Mouse (Mus musculus): ENCODE measurements at regions not wholly inside any gene's neighbourhood (a gene's known extent, or its start where the extent isn't known, plus 50 kb on each side); places are given as distances from the start of the nearest gene placed in this dataset.

GRCm38 (mm10) chr15:74369461-74369860, 266.7 kb downstream of the Mroh4 start:
- no peaks in the 10 kb centered on the region for H3K36me3 ChIP-seq (ENCODE audit: control insufficient read depth, insufficient read depth, low read length)
- no peaks in the 10 kb centered on the region for H3K27me3 ChIP-seq (ENCODE audit: control insufficient read depth, insufficient read depth, low read length)
- no peak overlapping the region for H3K4me3 ChIP-seq (ENCODE audit: low read depth, low read length)
- TF ChIP-seq POLR2A (IDR thresholded peaks at IDR 0.05; ENCODE audit: low read depth, low read length) = no peak
- no peak for TF ChIP-seq CTCF (IDR thresholded peaks at IDR 0.05; ENCODE audit: extremely low read depth, insufficient read length, insufficient replicate concordance, low read depth, low read length)
- 82% methylated on average over 3 of the region's 3 CpGs for WGBS
- H3K27ac ChIP-seq (ENCODE audit: insufficient read depth, low read depth, low read length) = no peak overlapping the region
- H3K4me1 ChIP-seq (ENCODE audit: control insufficient read depth, insufficient read depth, insufficient read length, low read length) = no peaks in the 10 kb centered on the region

GRCm38 (mm10) chr15:74347911-74348310, 288.2 kb downstream of the Mroh4 start:
- Histone ChIP-seq H3K27me3 (ENCODE audit: control insufficient read depth, insufficient read depth, low read length) (no peaks in the 10 kb centered on the region), H3K27ac (ENCODE audit: insufficient read depth, low read depth, low read length) (no peak overlapping the region), H3K4me1 (ENCODE audit: control insufficient read depth, insufficient read depth, insufficient read length, low read length) (no peaks in the 10 kb centered on the region), H3K36me3 (ENCODE audit: control insufficient read depth, insufficient read depth, low read length) (no peaks in the 10 kb centered on the region), H3K4me3 (ENCODE audit: low read depth, low read length) (no peak overlapping the region)
- WGBS = 18% methylated on average over 4 of the region's 4 CpGs
- TF ChIP-seq CTCF (IDR thresholded peaks at IDR 0.05; ENCODE audit: extremely low read depth, insufficient read length, insufficient replicate concordance, low read depth, low read length) (no peak), POLR2A (IDR thresholded peaks at IDR 0.05; ENCODE audit: low read depth, low read length) (no peak)

GRCm38 (mm10) chr15:74343591-74343990, 292.6 kb downstream of the Mroh4 start:
- WGBS = 66% methylated on average over 6 of the region's 6 CpGs
- no peak overlapping the region for H3K27ac ChIP-seq (ENCODE audit: insufficient read depth, low read depth, low read length)
- no peaks in the 10 kb centered on the region for H3K4me1 ChIP-seq (ENCODE audit: control insufficient read depth, insufficient read depth, insufficient read length, low read length)
- TF ChIP-seq CTCF (IDR thresholded peaks at IDR 0.05; ENCODE audit: extremely low read depth, insufficient read length, insufficient replicate concordance, low read depth, low read length) = no peak
- TF ChIP-seq POLR2A (IDR thresholded peaks at IDR 0.05; ENCODE audit: low read depth, low read length) = no peak
- H3K36me3 ChIP-seq (ENCODE audit: control insufficient read depth, insufficient read depth, low read length) = no peaks in the 10 kb centered on the region
- H3K27me3 ChIP-seq (ENCODE audit: control insufficient read depth, insufficient read depth, low read length) = no peaks in the 10 kb centered on the region
- no peak overlapping the region for H3K4me3 ChIP-seq (ENCODE audit: low read depth, low read length)

GRCm38 (mm10) chr15:74333846-74334245, 302.3 kb downstream of the Mroh4 start:
- Histone ChIP-seq H3K4me3 (ENCODE audit: low read depth, low read length) (no peak overlapping the region), H3K27ac (ENCODE audit: insufficient read depth, low read depth, low read length) (no peak overlapping the region), H3K36me3 (ENCODE audit: control insufficient read depth, insufficient read depth, low read length) (no peaks in the 10 kb centered on the region), H3K4me1 (ENCODE audit: control insufficient read depth, insufficient read depth, insufficient read length, low read length) (no peaks in the 10 kb centered on the region), H3K27me3 (ENCODE audit: control insufficient read depth, insufficient read depth, low read length) (no peaks in the 10 kb centered on the region)
- TF ChIP-seq POLR2A (IDR thresholded peaks at IDR 0.05; ENCODE audit: low read depth, low read length) = no peak
- no peak for TF ChIP-seq CTCF (IDR thresholded peaks at IDR 0.05; ENCODE audit: extremely low read depth, insufficient read length, insufficient replicate concordance, low read depth, low read length)

GRCm38 (mm10) chr15:74330131-74330530, 306.0 kb downstream of the Mroh4 start:
- no peaks in the 10 kb centered on the region for H3K27me3 ChIP-seq (ENCODE audit: control insufficient read depth, insufficient read depth, low read length)
- H3K4me3 ChIP-seq (ENCODE audit: low read depth, low read length) = no peak overlapping the region
- TF ChIP-seq CTCF (IDR thresholded peaks at IDR 0.05; ENCODE audit: extremely low read depth, insufficient read length, insufficient replicate concordance, low read depth, low read length) = no peak
- no peak for TF ChIP-seq POLR2A (IDR thresholded peaks at IDR 0.05; ENCODE audit: low read depth, low read length)
- H3K36me3 ChIP-seq (ENCODE audit: control insufficient read depth, insufficient read depth, low read length) = no peaks in the 10 kb centered on the region
- no peaks in the 10 kb centered on the region for H3K4me1 ChIP-seq (ENCODE audit: control insufficient read depth, insufficient read depth, insufficient read length, low read length)
- WGBS = 70% methylated on average over 3 of the region's 3 CpGs
- no peak overlapping the region for H3K27ac ChIP-seq (ENCODE audit: insufficient read depth, low read depth, low read length)

GRCm38 (mm10) chr15:74329221-74329620, 306.9 kb downstream of the Mroh4 start:
- H3K27me3 ChIP-seq (ENCODE audit: control insufficient read depth, insufficient read depth, low read length) = no peaks in the 10 kb centered on the region
- WGBS = 84% methylated on average over 14 of the region's 14 CpGs
- no peak overlapping the region for H3K4me3 ChIP-seq (ENCODE audit: low read depth, low read length)
- H3K27ac ChIP-seq (ENCODE audit: insufficient read depth, low read depth, low read length) = no peak overlapping the region
- no peaks in the 10 kb centered on the region for H3K36me3 ChIP-seq (ENCODE audit: control insufficient read depth, insufficient read depth, low read length)
- TF ChIP-seq POLR2A (IDR thresholded peaks at IDR 0.05; ENCODE audit: low read depth, low read length) (no peak), CTCF (IDR thresholded peaks at IDR 0.05; ENCODE audit: extremely low read depth, insufficient read length, insufficient replicate concordance, low read depth, low read length) (no peak)
- no peaks in the 10 kb centered on the region for H3K4me1 ChIP-seq (ENCODE audit: control insufficient read depth, insufficient read depth, insufficient read length, low read length)

- 43% methylated on average over 5 of the region's 5 CpGs for WGBS
- H3K27ac ChIP-seq (ENCODE audit: insufficient read depth, low read depth, low read length) = no peak overlapping the region
- TF ChIP-seq POLR2A (IDR thresholded peaks at IDR 0.05; ENCODE audit: low read depth, low read length) = no peak
- TF ChIP-seq CTCF (IDR thresholded peaks at IDR 0.05; ENCODE audit: extremely low read depth, insufficient read length, insufficient replicate concordance, low read depth, low read length) = no peak
- H3K27me3 ChIP-seq (ENCODE audit: control insufficient read depth, insufficient read depth, low read length) = no peaks in the 10 kb centered on the region
- no peak overlapping the region for H3K4me3 ChIP-seq (ENCODE audit: low read depth, low read length)
- H3K36me3 ChIP-seq (ENCODE audit: control insufficient read depth, insufficient read depth, low read length) = no peaks in the 10 kb centered on the region
- H3K4me1 ChIP-seq (ENCODE audit: control insufficient read depth, insufficient read depth, insufficient read length, low read length) = no peaks in the 10 kb centered on the region
These were observed 309.5 kb downstream of the Mroh4 start for GRCm38 (mm10) chr15:74326661-74327060.

- no peaks in the 10 kb centered on the region for H3K4me1 ChIP-seq (ENCODE audit: control insufficient read depth, insufficient read depth, insufficient read length, low read length)
- no peaks in the 10 kb centered on the region for H3K36me3 ChIP-seq (ENCODE audit: control insufficient read depth, insufficient read depth, low read length)
- H3K4me3 ChIP-seq (ENCODE audit: low read depth, low read length) = no peak overlapping the region
- no peaks in the 10 kb centered on the region for H3K27me3 ChIP-seq (ENCODE audit: control insufficient read depth, insufficient read depth, low read length)
- TF ChIP-seq POLR2A (IDR thresholded peaks at IDR 0.05; ENCODE audit: low read depth, low read length) (no peak), CTCF (IDR thresholded peaks at IDR 0.05; ENCODE audit: extremely low read depth, insufficient read length, insufficient replicate concordance, low read depth, low read length) (no peak)
- H3K27ac ChIP-seq (ENCODE audit: insufficient read depth, low read depth, low read length) = no peak overlapping the region
- 41% methylated on average over 9 of the region's 9 CpGs for WGBS
These were observed 310.6 kb downstream of the Mroh4 start for GRCm38 (mm10) chr15:74325543-74325942.

Measured in small intestine, adult 2 months (tissue).